Mouse (Mus musculus) heart, adult 18-20 months (tissue): Measurements from ENCODE around the gene Gstm7. TPM values are rescaled to one million over a fixed set of nuclear protein-coding genes. Genes with fewer than 3 reads are reported as not detected.
"Not testable (repeated sequence)": the region's sequence is repeated elsewhere in the genome, so short reads cannot be mapped to it uniquely, and the experiment has no call there.

Source experiments
- DNase-seq, 2 experiments: peaks; one replicate each; pipeline ENCODE4 v3.0.0; 2021 to 2022; ENCODE audit warnings: mixed read lengths in 1 of 2
- long read RNA-seq, 2 experiments: library from polyadenylated mRNA; stranded (forward); transcript quantifications; one replicate each; pipeline ENCODE4 v2.0.0; 2021
- total RNA-seq, 2 experiments: library from RNA; stranded (reverse); gene quantifications; 2 replicates each; pipeline ENCODE4 v1.2.3; 2021

The Gstm7 gene
- total RNA-seq: 10 to 100 TPM; 69.7 to 92.0 TPM
- long read RNA-seq, experiment 1, transcript Gstm7-201 (8 exons, 1,377 nt): major isoform, 46 of 63 reads
- long read RNA-seq, experiment 1, transcript Gstm7-202 (7 exons, 743 nt): minor isoform, 5 of 63 reads
- long read RNA-seq, experiment 1, partial matches to known transcripts: 5 of 63 reads
- long read RNA-seq, experiment 1, other reads (novel, unspliced or antisense): 6 of 63 reads
- long read RNA-seq, experiment 2, transcript Gstm7-201 (8 exons, 1,377 nt): major isoform, 16 of 27 reads
- long read RNA-seq, experiment 2, partial matches to known transcripts: 2 of 27 reads
- long read RNA-seq, experiment 2, other reads (novel, unspliced or antisense): 6 of 27 reads

DNA sequence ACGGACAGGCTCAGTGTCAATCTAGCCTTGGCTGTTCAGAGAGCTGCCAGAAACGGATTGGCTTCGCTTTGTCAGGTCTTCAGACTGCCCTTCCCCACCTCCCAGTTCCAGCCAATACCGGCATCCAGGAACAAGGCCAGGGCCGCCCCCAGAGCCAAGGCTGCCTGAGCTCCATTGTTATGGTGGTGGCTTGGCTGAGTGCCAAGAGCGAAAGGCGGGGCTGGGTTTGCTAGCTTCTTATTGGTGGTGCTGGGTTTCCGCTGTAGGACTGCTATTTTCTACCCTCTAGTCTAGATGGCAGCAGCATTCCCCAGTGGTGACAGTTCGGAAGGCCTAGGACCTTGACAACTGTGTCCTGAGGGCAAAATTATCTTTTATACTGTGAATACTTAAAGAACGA, at the start of gene Gstm7:
Gene Gstm7 (minus strand): TSS at position 148 of the 400 bp plus-strand sequence.
- DNase-seq: peak; percentile 99

GRCm38 (mm10) chr3:107981261-107981660, 49.6 kb upstream of the Gstm7 start:
- DNase-seq: no peak

GRCm38 (mm10) chr3:107977691-107978090, 46.1 kb upstream of the Gstm7 start:
- DNase-seq: no peak

GRCm38 (mm10) chr3:107974237-107974636, 42.6 kb upstream of the Gstm7 start:
- DNase-seq: no peak

- DNase-seq: no peak
These were observed 40.5 kb upstream of the Gstm7 start for GRCm38 (mm10) chr3:107972070-107972469.

- DNase-seq: peak in 1 of 2 experiments; percentile 62
These were observed 39.5 kb upstream of the Gstm7 start for GRCm38 (mm10) chr3:107971101-107971500.

GRCm38 (mm10) chr3:107968724-107969395, 37.2 kb upstream of the Gstm7 start, which contains the start of gene Gstm3:
Gene Gstm3 (minus strand): TSS chr3:107969283.
- DNase-seq: no peak

- no peak for DNase-seq
These were observed 35.0 kb upstream of the Gstm7 start for GRCm38 (mm10) chr3:107966631-107967030.

DNA sequence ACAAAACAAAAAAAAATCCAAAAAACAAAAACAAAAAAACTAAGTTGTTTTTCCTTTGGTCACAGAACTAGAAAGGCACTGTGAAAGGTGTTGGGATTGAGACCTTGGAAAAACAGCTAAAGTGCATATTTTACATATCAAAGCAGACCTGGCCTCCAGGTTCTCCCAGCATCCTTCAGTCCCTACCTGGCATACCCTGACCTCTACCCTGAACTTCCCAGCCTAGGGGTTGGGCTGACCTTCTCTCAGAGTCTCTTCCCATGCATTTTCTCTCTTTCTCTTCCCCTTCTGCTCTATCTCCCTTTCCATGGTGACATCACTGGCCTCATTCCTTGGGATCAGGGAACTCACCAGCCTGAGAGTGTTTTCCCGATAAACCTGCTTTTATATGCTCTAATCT, 34.0 kb upstream of the Gstm7 start:
- no peak for DNase-seq

DNA sequence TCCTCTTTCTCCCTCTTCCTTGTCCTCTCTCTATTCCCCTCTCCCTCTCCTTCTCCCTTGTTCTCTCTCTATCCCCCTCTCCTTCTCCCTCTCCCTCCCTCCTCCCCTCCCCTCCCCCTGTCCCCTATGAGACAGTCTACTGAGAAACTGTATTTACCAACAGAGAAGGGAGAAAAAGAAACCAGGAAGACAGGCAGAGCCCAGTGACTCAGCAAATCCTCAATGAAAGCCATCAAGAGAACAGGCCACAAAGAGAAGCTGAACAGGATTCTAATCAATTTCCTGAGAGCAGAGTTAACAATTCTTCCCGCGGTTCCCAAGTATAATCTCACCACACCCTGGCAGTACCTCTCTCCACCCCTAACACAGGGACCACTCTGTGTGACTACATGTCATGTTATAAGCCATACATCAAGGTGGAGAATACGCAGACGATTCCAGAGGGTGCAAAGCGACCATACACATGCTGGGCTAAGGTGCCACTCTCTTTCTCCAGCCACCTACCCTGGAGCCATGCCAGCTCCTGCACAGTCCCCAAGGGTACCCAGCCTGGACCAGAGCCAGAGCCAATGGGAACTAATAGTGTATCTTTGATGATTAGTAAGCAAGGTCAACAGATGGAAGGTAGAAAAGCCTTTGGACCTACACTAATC, 33.2 kb upstream of the Gstm7 start:
- no peak for DNase-seq

DNA sequence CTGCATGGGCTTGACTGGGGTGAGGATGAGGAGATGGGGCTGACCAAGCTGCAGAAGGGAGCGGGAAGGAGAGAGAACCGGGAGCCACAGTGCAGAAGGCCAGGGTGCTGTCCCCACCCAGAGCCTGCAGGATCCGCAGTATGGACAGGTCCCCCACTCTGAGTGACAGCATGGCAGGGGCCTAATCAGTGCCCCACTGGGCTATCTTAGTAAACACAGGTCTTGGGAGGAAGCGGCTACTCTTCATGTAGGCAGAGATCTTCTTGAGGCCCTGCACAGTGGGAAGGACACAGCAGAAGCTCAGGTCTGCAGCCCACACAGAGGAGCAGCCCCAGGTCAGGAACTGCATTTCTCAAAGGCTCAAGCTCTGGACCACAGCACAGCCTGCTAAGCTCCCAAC, 32.4 kb upstream of the Gstm7 start:
- DNase-seq: no peak

- not testable (repeated sequence) for DNase-seq
These were observed 23.6 kb upstream of the Gstm7 start for GRCm38 (mm10) chr3:107955260-107955659.

DNA sequence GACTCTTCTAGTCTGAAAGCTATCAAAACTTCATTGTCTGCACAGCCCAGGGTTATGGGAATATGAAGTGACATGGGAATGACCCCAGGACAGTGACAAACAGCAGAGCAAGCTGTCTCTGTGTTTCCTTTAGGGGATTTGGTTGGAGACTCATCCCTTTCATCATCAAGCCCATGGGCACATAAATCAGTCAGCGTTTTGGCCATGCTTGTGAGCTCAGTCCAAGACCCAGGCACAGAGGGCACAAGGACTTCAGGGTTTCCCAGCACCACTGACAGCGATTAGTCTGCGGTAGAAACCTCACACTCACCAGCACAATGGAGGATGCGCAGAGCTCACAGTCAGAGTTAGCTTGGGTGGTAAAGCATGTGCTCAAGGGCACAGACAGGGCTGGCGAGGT, 22.3 kb upstream of the Gstm7 start:
- no peak for DNase-seq

GRCm38 (mm10) chr3:107953328-107953755, 21.7 kb upstream of the Gstm7 start:
- DNase-seq: peak; percentile 87 to 91

DNA sequence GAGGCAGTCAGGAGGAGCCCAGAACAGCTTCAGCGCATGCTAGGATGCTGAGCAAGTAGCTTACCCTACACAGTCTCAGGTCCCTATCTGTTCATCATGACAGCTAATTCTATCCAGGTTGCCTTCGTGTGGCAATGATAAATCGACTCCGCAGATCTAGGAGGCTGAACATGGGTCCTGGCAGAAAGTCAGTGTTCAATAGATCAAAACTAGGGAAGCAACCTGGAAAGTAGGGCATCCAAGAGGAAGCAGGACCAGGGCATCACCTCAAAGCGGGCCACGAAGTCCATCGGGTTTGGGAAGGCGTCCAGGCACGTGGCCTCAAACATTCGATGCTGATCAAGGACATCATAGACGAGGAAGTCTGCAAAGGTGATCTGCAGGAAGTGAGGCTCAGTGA, 18.9 kb upstream of the Gstm7 start:
- no peak for DNase-seq

DNA sequence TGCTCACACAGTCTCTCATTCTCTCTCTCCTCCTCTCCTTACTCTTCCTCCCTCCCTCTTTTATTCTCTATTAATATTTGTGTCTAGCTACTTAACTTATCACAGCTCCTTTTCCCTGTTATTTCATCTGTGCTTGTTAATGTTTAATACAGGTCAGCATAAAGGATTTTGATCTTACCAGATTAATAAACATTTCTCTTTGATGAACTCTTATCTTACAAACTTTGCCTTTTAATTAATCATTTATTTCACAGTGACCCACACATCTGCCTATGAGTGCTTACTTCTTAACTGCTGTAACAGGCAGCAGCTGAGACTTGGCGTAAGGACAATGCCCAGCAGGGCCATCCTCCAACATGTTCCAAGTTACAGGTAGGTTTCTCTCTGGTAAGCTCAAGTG, 17.8 kb upstream of the Gstm7 start:
- not testable (repeated sequence) for DNase-seq

DNA sequence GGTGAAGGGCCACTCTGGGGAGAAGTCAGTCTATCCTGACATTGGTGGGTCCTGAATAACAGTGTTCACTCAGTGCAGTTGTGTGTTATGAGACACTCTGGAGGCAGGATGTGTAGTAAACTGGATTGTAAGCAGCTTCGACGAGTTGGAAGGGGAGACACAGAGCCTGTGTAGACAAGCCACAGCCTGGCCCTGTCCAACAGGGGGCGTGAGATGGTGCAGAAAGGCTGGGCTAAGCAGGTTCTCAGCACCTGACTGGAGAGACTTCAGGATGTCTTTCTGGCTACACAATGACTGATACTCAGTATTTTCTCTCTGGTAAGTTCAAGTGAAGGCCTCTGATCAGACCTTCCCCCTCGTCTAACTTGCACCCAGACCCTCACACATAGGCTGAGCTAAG, 14.1 kb upstream of the Gstm7 start:
- no peak for DNase-seq

DNA sequence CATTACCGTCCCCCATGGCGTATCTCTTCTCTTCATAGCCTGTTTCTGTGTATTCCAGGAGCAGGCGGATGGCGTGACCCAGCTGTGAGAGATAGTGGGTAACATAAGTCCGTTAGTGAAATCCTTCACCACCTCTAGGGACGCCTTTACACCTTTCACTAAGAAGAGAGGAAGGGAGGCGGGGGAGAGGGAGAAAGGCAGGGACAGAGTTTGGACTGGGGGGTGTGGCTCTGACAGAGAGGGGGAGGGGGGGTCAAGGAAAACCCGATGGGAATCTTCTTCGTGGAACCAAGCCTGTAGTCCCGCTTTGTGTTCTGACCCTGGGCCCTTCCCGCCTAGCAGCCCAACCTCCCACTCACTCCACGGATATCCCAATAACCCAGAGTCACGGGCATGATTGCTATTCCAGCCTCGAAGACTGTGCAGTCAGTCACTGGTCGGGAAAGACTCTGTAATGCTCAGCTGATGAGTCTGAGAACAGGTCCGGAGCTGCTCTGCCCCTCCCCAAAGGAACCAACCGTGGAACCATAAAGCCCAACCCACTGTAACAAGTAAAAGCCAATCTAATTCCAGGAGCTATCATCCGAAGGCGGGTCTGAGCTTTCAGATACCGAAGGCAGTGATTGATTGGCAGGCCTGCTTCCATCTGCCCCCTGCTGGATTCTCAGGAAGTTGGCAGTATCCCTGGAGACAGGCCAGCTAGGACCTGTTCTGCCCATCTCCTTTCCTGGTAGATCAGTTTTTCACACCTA, 11.8 kb upstream of the Gstm7 start, which contains the start of gene Gstm6:
Gene Gstm6 (minus strand): TSS at position 511 of the 752 bp plus-strand sequence.
- DNase-seq: no peak

DNA sequence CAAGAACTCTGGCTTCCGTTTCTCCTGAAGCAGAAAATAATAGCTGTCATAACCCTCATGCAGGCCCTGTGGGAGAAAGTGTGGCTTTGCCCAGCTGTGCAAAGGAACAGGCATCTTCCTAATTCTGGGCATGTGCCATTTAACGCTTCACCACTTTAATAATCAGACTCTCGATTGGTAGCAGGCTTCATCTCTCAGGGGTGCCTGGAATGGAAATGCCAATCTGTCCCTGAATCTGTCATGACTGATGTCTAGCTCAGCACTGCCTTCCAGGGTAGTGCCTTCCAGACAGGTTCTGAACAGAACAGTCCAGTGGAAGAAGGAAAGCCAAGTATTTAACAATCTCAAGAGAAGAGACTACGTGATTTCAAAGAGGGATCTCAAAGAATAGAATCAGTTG, 9.6 kb upstream of the Gstm7 start:
- no peak for DNase-seq

- no peak for DNase-seq
These were observed 8.9 kb upstream of the Gstm7 start for GRCm38 (mm10) chr3:107940524-107940923.

GRCm38 (mm10) chr3:107939830-107940229, 8.2 kb upstream of the Gstm7 start:
- no peak for DNase-seq

DNA sequence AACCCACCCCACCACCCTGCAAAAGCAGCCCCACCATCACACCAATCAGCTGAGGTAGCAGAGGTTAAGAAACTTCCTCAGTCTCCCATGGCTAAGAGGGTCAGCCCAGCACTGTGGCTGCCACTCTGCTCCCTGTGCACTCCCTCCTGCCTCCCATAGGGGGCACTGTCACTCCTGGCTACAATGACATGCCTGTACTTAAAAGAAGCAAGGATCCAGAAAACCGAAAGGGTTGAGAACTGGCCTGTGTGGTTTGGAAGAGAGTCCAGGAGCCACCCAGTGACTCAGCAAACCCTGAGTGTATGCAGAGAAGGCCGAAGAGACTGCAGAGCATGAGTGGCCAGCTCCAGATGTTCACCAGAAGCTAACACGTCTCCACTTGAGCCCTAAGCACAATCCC, 7.8 kb upstream of the Gstm7 start:
- peak; percentile 88 to 89 for DNase-seq
